Mouse (Mus musculus) stomach, embryonic 14.5 days (tissue): ENCODE data around the gene Srrm1. TPM values are rescaled to one million over a fixed set of nuclear protein-coding genes. Genes with fewer than 3 reads are reported as not detected.

ENCODE experiments used
- ATAC-seq: fragments of 200-750 bp; cut with Nextera tagmentation; 2 replicates; pipeline ENCODE4 v1.8.0; 2017; ENCODE audit warnings: low read depth, moderate TSS enrichment; ENCODE audit not compliant: insufficient number of reproducible peaks, insufficient read depth, low FRiP score
- H3K27ac ChIP-seq: fragments of 300-500 bp; sonication (generic); 2 replicates; pipeline ENCODE4 v1.5.1; 2014; ENCODE audit warnings: mild to moderate bottlenecking, low read length, moderate library complexity, mixed read lengths
- H3K27me3 ChIP-seq: fragments of 300-500 bp; sonication (generic); 2 replicates; pipeline ENCODE4 v1.6.1; 2014; ENCODE audit warnings: low read length, control low read depth, mixed read lengths; ENCODE audit not compliant: control insufficient read depth, insufficient read depth
- H3K36me3 ChIP-seq: fragments of 300-500 bp; sonication (generic); 2 replicates; pipeline ENCODE4 v1.6.1; 2014; ENCODE audit warnings: mild to moderate bottlenecking, control low read depth, low read length, moderate library complexity, mixed read lengths; ENCODE audit not compliant: control insufficient read depth, insufficient read depth
- H3K4me1 ChIP-seq: fragments of 300-500 bp; sonication (generic); 2 replicates; pipeline ENCODE4 v1.6.1; 2014; ENCODE audit warnings: low read length, control low read depth, mixed read lengths; ENCODE audit not compliant: control insufficient read depth, insufficient read depth
- H3K4me2 ChIP-seq: fragments of 300-500 bp; sonication (generic); replicated peaks from 2 replicates; pipeline ENCODE4 v1.6.1; 2014; ENCODE audit warnings: low read depth, low read length, control low read depth
- H3K4me3 ChIP-seq: fragments of 300-500 bp; sonication (generic); 2 replicates; pipeline ENCODE4 v1.5.1; 2014; ENCODE audit warnings: low read depth, low read length, control low read depth
- H3K9ac ChIP-seq: fragments of 300-500 bp; sonication (generic); replicated peaks from 2 replicates; pipeline ENCODE4 v1.6.1; 2014; ENCODE audit warnings: low read depth, mild to moderate bottlenecking, control low read depth, low read length, moderate library complexity, mixed read lengths
- H3K9me3 ChIP-seq: fragments of 300-500 bp; sonication (generic); 2 replicates; pipeline ENCODE4 v1.6.1; 2016; ENCODE audit warnings: low read depth, low read length, control low read depth; ENCODE audit not compliant: control insufficient read depth
- WGBS: fragments of 180-500 bp; shearing (Covaris S2); extraction: QIAGEN DNeasy Blood & Tissue Kit; methylation state at CpG from one replicate; pipeline ENCODE4 v1.1.7; 2014; 5-methylcytosine and 5-hydroxymethylcytosine counted together
- polyA plus RNA-seq: library from polyadenylated mRNA; unstranded; fragments of >200 nt; fragmentation: Nextera tagmentation; extraction: Ambion mirVana; gene quantifications from 2 replicates; pipeline ENCODE4 v1.2.1, GENCODE M21; 2014

Gene Srrm1
- polyA plus RNA-seq, 1 experiment from 2014 or later, result 250 TPM

- H3K27me3 ChIP-seq, result no peaks in the 10 kb centered on the region
- H3K4me3 ChIP-seq, result no peak overlapping the region
- H3K36me3 ChIP-seq, result peaks cover 44% of the 10 kb centered on the region
- 96% methylated on average over 9 of the region's 9 CpGs for WGBS
- no peak overlapping the region for H3K9ac ChIP-seq
- peaks cover 9% of the 10 kb centered on the region for H3K4me1 ChIP-seq
- peaks cover 4% of the 10 kb centered on the region; the same call in 1 of the 2 replicates for H3K9me3 ChIP-seq
- no peak for ATAC-seq
- no peak overlapping the region for H3K27ac ChIP-seq
- H3K4me2 ChIP-seq, result no peak overlapping the region
Measured at GRCm38 (mm10) chr4:135315287-135315686, 37.8 kb downstream of the Srrm1 start.

DNA sequence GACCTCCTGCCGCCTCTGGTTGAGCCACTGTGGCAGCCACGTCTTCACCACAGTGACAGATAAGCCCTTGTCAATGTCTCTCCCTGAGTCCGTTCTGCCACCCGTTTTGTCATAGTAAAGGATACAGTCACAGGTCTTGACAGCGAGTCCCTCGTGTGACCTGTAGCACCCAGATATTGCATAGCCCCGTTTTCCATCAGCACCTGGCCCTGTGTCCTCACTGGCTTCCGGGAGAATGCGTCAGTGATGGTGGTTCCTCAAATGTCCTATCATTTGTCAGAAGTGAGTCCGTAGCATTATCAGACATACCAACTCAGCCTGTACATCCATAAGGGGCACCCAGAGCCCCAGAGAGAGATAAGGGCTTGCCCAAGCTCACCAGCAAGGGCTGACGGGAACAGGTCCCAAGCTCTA lies 38.7 kb downstream of the Srrm1 start:
- Histone ChIP-seq H3K4me3 (no peak overlapping the region), H3K4me1 (peaks cover 9% of the 10 kb centered on the region), H3K27me3 (no peaks in the 10 kb centered on the region), H3K4me2 (no peak overlapping the region), H3K27ac (no peak overlapping the region), H3K36me3 (peaks cover 39% of the 10 kb centered on the region), H3K9me3 (peaks cover 4% of the 10 kb centered on the region; the same call in 1 of the 2 replicates), H3K9ac (no peak overlapping the region)
- no peak for ATAC-seq
- 82% methylated on average over 11 of the region's 11 CpGs for WGBS

DNA sequence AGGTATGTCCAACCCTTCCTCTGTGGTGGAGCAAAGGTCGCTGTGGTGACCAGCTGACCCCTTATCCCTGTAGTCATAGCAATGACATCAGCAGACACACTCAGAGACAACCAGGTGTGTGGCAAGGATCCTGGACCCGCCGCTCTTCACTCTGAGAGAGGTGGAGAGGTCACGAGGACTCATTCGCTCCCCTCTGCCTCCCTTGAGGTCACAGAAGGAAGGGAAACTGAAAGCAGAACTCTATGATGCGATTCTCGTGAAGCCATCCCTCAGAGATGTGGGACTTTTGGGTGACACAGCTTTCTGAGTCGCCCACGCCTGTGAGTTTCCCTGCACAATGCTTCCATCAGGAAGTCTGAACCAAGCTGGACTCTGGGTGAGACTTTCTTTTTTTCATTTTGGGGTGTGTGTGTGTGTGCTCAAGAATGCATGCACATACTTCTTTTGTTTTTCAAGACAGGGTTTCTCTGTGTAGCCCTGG lies 39.3 kb downstream of the Srrm1 start:
- H3K9ac ChIP-seq, result no peak overlapping the region
- H3K4me3 ChIP-seq, result no peak overlapping the region
- 73% methylated on average over 9 of the region's 9 CpGs for WGBS
- peaks cover 9% of the 10 kb centered on the region for H3K4me1 ChIP-seq
- peaks cover 4% of the 10 kb centered on the region; the same call in 1 of the 2 replicates for H3K9me3 ChIP-seq
- peaks cover 32% of the 10 kb centered on the region for H3K36me3 ChIP-seq
- no peak overlapping the region for H3K27ac ChIP-seq
- no peaks in the 10 kb centered on the region for H3K27me3 ChIP-seq
- ATAC-seq, result no peak
- no peak overlapping the region for H3K4me2 ChIP-seq

DNA sequence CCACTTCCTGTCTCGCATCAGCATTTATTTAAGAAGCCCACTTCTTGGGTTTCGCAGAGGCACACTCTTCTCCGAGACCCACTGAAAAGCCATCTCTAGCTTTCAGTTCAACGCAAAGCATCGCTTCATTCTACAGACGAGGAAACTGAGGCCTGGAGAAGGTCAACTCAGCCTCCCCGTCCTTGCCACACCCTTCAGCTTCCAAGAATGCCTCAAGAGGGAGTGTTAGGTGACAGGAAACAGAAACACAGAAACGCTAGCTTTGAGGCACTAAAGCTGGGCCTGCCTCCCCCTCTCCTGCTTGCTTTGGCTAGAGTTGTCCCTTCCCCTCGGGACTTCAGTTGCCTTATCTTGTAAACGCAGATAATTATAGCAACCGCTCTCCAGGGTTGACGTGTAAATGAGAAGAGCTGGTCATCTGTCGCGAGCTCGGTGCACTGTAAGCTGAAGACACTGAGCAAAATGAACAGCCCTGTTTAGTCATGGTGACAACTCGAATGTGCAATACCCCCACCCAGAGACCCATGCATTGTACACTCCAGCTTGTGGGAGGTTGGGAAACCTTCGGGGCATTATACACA lies 39.9 kb downstream of the Srrm1 start:
- H3K9me3 ChIP-seq, result peaks cover 4% of the 10 kb centered on the region; the same call in 1 of the 2 replicates
- peaks cover 9% of the 10 kb centered on the region for H3K4me1 ChIP-seq
- no peak overlapping the region for H3K4me3 ChIP-seq
- H3K27me3 ChIP-seq, result no peaks in the 10 kb centered on the region
- WGBS, result 39% methylated on average over 17 of the region's 17 CpGs
- H3K4me2 ChIP-seq, result no peak overlapping the region
- H3K27ac ChIP-seq, result 0 out of 2 replicates have a peak overlapping the region, but pooled peaks have one; percentile 55
- no peak overlapping the region for H3K9ac ChIP-seq
- no peak for ATAC-seq
- H3K36me3 ChIP-seq, result peaks cover 26% of the 10 kb centered on the region

DNA sequence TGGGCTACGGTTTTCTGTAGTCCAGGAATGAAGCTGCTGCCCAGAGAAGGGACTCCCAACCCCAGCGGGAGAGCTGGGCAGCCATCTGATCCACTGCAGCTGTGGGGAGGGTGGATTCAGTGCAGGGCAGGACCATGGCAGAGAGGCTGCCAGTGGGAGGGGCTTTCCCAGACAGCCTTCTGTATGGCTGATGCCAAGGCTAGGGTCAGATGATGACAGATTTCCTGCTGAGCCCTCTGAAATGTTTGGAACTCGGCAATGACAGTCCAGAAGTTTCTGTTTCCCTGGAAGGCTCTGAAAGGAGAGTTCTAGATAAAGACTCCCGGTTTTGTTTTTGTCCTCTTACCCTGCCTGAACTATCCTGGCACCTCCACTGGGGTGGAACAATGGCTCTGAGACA lies 40.4 kb downstream of the Srrm1 start:
- no peak overlapping the region for H3K9ac ChIP-seq
- H3K4me2 ChIP-seq, result no peak overlapping the region
- peaks cover 9% of the 10 kb centered on the region for H3K4me1 ChIP-seq
- H3K4me3 ChIP-seq, result no peak overlapping the region
- peak overlapping the region; percentile 55; the same call in 1 of the 2 replicates for H3K27ac ChIP-seq
- 37% methylated on average over 4 of the region's 4 CpGs for WGBS
- peaks cover 24% of the 10 kb centered on the region for H3K36me3 ChIP-seq
- H3K9me3 ChIP-seq, result peaks cover 4% of the 10 kb centered on the region; the same call in 1 of the 2 replicates
- no peaks in the 10 kb centered on the region for H3K27me3 ChIP-seq
- no peak for ATAC-seq

- Histone ChIP-seq H3K9me3 (peaks cover 3% of the 10 kb centered on the region; the same call in 1 of the 2 replicates), H3K4me3 (no peak overlapping the region), H3K27ac (no peak overlapping the region), H3K4me1 (peaks cover 9% of the 10 kb centered on the region), H3K27me3 (no peaks in the 10 kb centered on the region), H3K36me3 (peaks cover 5% of the 10 kb centered on the region), H3K4me2 (no peak overlapping the region), H3K9ac (no peak overlapping the region)
- WGBS, result 81% methylated on average over 8 of the region's 8 CpGs
- ATAC-seq, result no peak
Measured at GRCm38 (mm10) chr4:135310371-135310770, 42.8 kb downstream of the Srrm1 start.

DNA sequence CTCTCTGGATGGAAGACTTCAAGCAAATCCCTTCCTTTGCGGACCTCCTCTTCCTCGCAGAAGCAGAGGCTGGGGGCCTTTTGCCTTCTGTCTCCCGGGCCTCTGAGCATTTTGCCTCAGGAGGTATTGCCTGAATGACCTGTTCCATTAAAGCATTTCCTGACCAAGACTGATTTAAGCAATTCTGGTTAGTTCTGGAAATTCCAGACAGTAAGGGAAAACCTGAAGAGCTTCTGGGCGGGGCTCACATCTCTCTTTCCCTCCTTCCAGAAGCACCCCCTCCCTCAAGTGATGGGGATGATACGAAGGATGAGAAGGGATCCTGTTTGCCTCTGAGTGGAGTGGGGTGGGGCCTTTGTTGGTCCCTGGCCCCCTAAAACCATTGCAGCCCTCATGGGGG lies 43.4 kb downstream of the Srrm1 start:
- H3K27me3 ChIP-seq, result no peaks in the 10 kb centered on the region
- WGBS, result 51% methylated on average over 5 of the region's 5 CpGs
- no peak overlapping the region for H3K4me2 ChIP-seq
- no peak overlapping the region for H3K27ac ChIP-seq
- no peak overlapping the region for H3K9ac ChIP-seq
- no peak for ATAC-seq
- no peak overlapping the region for H3K4me3 ChIP-seq
- no peaks in the 10 kb centered on the region; the same call in 1 of the 2 replicates for H3K36me3 ChIP-seq
- H3K9me3 ChIP-seq, result no peaks in the 10 kb centered on the region
- peaks cover 9% of the 10 kb centered on the region for H3K4me1 ChIP-seq

DNA sequence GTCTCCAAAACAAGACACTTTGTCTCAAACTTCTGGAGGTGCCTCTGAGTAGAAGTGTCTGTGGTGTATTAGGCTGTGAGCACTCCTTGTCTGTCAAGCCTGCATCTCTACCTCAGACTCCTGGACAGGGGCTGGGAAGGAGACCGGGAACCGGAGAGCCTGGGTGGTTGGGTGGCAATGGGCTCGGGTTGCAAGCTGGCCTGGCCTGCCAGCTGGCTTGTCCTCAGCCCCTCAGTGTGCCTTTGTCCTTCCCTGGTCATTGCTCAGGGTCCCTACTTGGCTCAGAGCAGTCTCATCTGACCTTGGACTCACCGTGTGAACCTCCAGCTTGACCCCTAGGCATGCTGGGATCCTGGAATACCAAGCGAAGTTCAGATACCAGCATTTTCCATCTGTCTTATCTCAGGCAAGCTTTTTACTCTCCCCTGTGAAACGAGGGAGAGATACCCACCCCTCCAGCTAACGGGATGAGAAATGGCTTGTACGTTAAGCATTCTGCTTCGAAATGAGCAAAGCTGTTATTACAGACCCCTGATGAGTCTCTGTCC lies 43.9 kb downstream of the Srrm1 start:
- H3K9ac ChIP-seq, result no peak overlapping the region
- H3K4me1 ChIP-seq, result peaks cover 9% of the 10 kb centered on the region
- no peak overlapping the region for H3K27ac ChIP-seq
- H3K9me3 ChIP-seq, result no peaks in the 10 kb centered on the region
- no peak overlapping the region for H3K4me3 ChIP-seq
- 50% methylated on average over 9 of the region's 9 CpGs for WGBS
- H3K36me3 ChIP-seq, result no peaks in the 10 kb centered on the region
- no peaks in the 10 kb centered on the region for H3K27me3 ChIP-seq
- no peak overlapping the region for H3K4me2 ChIP-seq
- no peak for ATAC-seq
